Mouse (Mus musculus) myocyte (in vitro differentiated cells): ENCODE measurements around the gene Slc52a3. TPM values are rescaled to one million over a fixed set of nuclear protein-coding genes. Genes with fewer than 3 reads are reported as not detected.

Source experiments
- H3K27me3 ChIP-seq: one replicate; pipeline ENCODE4 v1.6.1; 2011; ENCODE audit not compliant: control insufficient read depth, insufficient read depth, insufficient read length
- H3K36me3 ChIP-seq: one replicate; pipeline ENCODE4 v1.6.1; 2011; ENCODE audit not compliant: control insufficient read depth, insufficient read depth
- H3K4me2 ChIP-seq: one replicate; pipeline ENCODE4 v1.6.1; 2011; ENCODE audit warnings: low read depth, control low read depth
- H3K4me3 ChIP-seq: one replicate; pipeline ENCODE4 v1.5.1; 2011; ENCODE audit warnings: mild to moderate bottlenecking, control low read depth, moderate library complexity
- H3K79me2 ChIP-seq: one replicate; pipeline ENCODE4 v1.6.1; 2011; ENCODE audit not compliant: control insufficient read depth, insufficient read depth
- H3ac ChIP-seq: one replicate; pipeline ENCODE4 v1.6.1; 2011; ENCODE audit not compliant: control insufficient read depth, insufficient read length
- CEBPB ChIP-seq: IDR thresholded peaks from 2 replicates; pipeline ENCODE4 v1.6.1; 2011; ENCODE audit warnings: mild to moderate bottlenecking, moderate library complexity; ENCODE audit not compliant: poor library complexity, insufficient read depth, severe bottlenecking
- E2F4 ChIP-seq: IDR thresholded peaks from one replicate; pipeline ENCODE4 v1.6.1; 2011; ENCODE audit warnings: mild to moderate bottlenecking, control low read depth, moderate library complexity; ENCODE audit not compliant: insufficient read depth
- MAX ChIP-seq: IDR thresholded peaks from one replicate; pipeline ENCODE4 v1.6.1; 2011; ENCODE audit warnings: low read depth, mild to moderate bottlenecking, control low read depth
- MYOD1 ChIP-seq, 3 experiments: IDR thresholded peaks; one replicate each; pipeline ENCODE4 v1.6.1; 2011; ENCODE audit warnings: control low read depth in 2 of 3, low read depth in 2 of 3, mild to moderate bottlenecking in 2 of 3, moderate library complexity in 1 of 3; ENCODE audit not compliant: insufficient read length in 2 of 3, control insufficient read depth in 1 of 3
- MYOG ChIP-seq, 3 experiments: IDR thresholded peaks; one replicate each; pipeline ENCODE4 v1.6.1; 2011; ENCODE audit warnings: control low read depth in 2 of 3, low read depth in 2 of 3, mild to moderate bottlenecking in 2 of 3; ENCODE audit not compliant: insufficient read length in 2 of 3, control insufficient read depth in 1 of 3, insufficient read depth in 1 of 3
- POLR2A ChIP-seq: IDR thresholded peaks from one replicate; pipeline ENCODE4 v1.6.1; 2011; ENCODE audit warnings: low read depth, mild to moderate bottlenecking, control low read depth, moderate library complexity; ENCODE audit not compliant: insufficient read length
- POLR2AphosphoS2 ChIP-seq: IDR thresholded peaks from one replicate; pipeline ENCODE4 v1.6.1; 2011; ENCODE audit warnings: low read depth, control low read depth; ENCODE audit not compliant: insufficient read length
- REST ChIP-seq: IDR thresholded peaks from one replicate; pipeline ENCODE4 v1.6.1; 2011; ENCODE audit warnings: mild to moderate bottlenecking, control low read depth, moderate library complexity; ENCODE audit not compliant: insufficient read depth, insufficient read length
- SRF ChIP-seq: IDR thresholded peaks from one replicate; pipeline ENCODE4 v1.6.1; 2011; ENCODE audit warnings: low read depth; ENCODE audit not compliant: control insufficient read depth, insufficient read length
- TCF12 ChIP-seq: IDR thresholded peaks from one replicate; pipeline ENCODE4 v1.6.1; 2011; ENCODE audit warnings: mild to moderate bottlenecking, control low read depth; ENCODE audit not compliant: poor library complexity, insufficient read depth, severe bottlenecking
- TCF3 ChIP-seq: IDR thresholded peaks from one replicate; pipeline ENCODE4 v1.6.1; 2011; ENCODE audit warnings: low read depth, control low read depth; ENCODE audit not compliant: insufficient read length
- USF1 ChIP-seq: IDR thresholded peaks from one replicate; pipeline ENCODE4 v1.6.1; 2011; ENCODE audit warnings: low read depth, mild to moderate bottlenecking, control low read depth, moderate library complexity
- polyA plus RNA-seq: library from polyadenylated mRNA; unstranded; fragments of >200 nt; fragmentation: generic; extraction: Trizol; gene quantifications from one replicate; pipeline ENCODE4 v1.2.1, GENCODE M21; 2012; ENCODE audit warnings: missing spikeins

Slc52a3 gene
- polyA plus RNA-seq, 1 experiment: 0.02 TPM

DNA sequence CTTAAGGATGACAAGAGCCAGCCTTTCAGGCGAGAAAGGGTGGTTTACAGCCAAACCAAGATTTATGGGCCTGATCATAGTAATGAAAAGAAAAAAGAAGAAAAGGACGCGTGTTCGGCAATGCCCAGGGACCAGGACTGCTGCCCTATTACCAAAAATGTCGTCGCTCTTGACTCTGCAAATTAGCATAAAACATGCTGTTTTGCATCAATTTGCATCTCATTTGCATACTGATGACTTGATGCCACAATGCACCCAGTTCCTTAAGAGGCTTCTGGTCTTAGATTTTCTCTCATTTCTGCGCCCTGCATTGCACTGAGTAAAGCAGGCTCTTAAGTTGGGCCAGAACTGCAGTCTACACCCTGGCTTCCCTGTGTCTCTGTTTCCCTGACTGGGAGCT lies 54.0 kb downstream of the Slc52a3 start:
- H3K4me3 ChIP-seq: no peak overlapping the region
- no peak overlapping the region for H3K4me2 ChIP-seq
- no peak overlapping the region for H3ac ChIP-seq
- H3K36me3 ChIP-seq: no peaks in the 10 kb centered on the region
- H3K79me2 ChIP-seq: no peaks in the 10 kb centered on the region
- H3K27me3 ChIP-seq: peaks cover 69% of the 10 kb centered on the region
- TF ChIP-seq TCF3: no peak
- no peak for TF ChIP-seq REST
- no peak for TF ChIP-seq SRF
- TF ChIP-seq E2F4: no peak
- TF ChIP-seq MAX: no peak
- TF ChIP-seq MYOG (IDR thresholded peaks at IDR 0.05; ENCODE audit: control insufficient read depth in 1 of 3, insufficient read depth in 1 of 3, insufficient read length in 2 of 3, low read depth in 2 of 3): no peak
- no peak for TF ChIP-seq POLR2AphosphoS2
- TF ChIP-seq MYOD1 (IDR thresholded peaks at IDR 0.05; ENCODE audit: control insufficient read depth in 1 of 3, insufficient read length in 2 of 3, low read depth in 2 of 3): no peak
- TF ChIP-seq TCF12: no peak
- no peak for TF ChIP-seq USF1
- no peak for TF ChIP-seq CEBPB
- TF ChIP-seq POLR2A: no peak

DNA sequence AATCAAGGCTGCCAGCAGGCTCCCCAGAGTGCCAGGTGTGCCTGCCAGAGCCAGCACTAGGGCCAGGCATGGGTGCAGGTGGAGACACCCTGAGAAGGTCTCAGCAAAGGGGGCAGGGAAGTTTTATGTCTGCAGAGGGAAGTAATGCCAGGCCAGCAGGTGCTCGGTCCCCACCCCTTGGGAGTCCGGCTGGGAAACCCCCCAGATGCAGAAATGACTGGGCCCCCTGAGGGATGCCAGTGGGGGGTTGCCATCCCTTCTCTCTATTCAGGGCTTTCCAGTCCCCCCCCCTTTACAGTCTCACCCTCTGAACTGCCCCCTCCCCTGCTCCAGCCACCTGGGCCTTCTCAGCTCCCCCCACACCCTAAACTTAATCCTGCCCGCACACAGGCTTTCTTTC lies 55.7 kb downstream of the Slc52a3 start:
- Histone ChIP-seq H3K36me3 (no peaks in the 10 kb centered on the region), H3K4me3 (no peak overlapping the region), H3K79me2 (no peaks in the 10 kb centered on the region), H3K4me2 (no peak overlapping the region), H3K27me3 (peaks cover 85% of the 10 kb centered on the region), H3ac (no peak overlapping the region)
- no peak for TF ChIP-seq POLR2A
- no peak for TF ChIP-seq E2F4
- TF ChIP-seq TCF12: no peak
- TF ChIP-seq POLR2AphosphoS2: no peak

DNA sequence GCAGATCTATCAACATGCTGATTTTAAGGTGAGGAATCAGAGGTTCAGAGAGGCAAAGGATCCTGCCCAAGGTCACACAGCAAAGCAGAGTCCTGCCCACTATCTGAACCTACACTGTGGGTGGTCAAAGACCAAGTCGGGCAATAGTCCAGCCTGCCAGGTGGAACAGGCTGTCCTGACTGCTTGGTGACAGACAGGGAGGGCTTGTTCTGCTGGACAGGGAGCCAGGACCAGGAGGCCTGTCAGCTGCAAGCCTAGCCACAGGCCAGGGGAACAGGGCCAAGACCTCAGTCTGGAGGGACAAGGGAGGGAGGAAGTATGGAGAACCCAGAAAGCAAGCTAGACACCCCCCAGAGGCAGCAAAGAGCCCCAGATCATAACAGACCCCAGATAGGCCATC lies 59.1 kb downstream of the Slc52a3 start:
- H3K79me2 ChIP-seq: no peaks in the 10 kb centered on the region
- no peak overlapping the region for H3ac ChIP-seq
- peaks cover 68% of the 10 kb centered on the region for H3K27me3 ChIP-seq
- no peak for TF ChIP-seq POLR2AphosphoS2
- TF ChIP-seq CEBPB: no peak
- TF ChIP-seq MYOG (IDR thresholded peaks at IDR 0.05; ENCODE audit: control insufficient read depth in 1 of 3, insufficient read depth in 1 of 3, insufficient read length in 2 of 3, low read depth in 2 of 3): no peak
- no peak for TF ChIP-seq MYOD1 (IDR thresholded peaks at IDR 0.05; ENCODE audit: control insufficient read depth in 1 of 3, insufficient read length in 2 of 3, low read depth in 2 of 3)
- no peak for TF ChIP-seq TCF12
- TF ChIP-seq E2F4: no peak
- no peak for TF ChIP-seq USF1
- no peak for TF ChIP-seq MAX
- H3K4me3 ChIP-seq: no peak overlapping the region
- H3K36me3 ChIP-seq: no peaks in the 10 kb centered on the region
- H3K4me2 ChIP-seq: no peak overlapping the region

DNA sequence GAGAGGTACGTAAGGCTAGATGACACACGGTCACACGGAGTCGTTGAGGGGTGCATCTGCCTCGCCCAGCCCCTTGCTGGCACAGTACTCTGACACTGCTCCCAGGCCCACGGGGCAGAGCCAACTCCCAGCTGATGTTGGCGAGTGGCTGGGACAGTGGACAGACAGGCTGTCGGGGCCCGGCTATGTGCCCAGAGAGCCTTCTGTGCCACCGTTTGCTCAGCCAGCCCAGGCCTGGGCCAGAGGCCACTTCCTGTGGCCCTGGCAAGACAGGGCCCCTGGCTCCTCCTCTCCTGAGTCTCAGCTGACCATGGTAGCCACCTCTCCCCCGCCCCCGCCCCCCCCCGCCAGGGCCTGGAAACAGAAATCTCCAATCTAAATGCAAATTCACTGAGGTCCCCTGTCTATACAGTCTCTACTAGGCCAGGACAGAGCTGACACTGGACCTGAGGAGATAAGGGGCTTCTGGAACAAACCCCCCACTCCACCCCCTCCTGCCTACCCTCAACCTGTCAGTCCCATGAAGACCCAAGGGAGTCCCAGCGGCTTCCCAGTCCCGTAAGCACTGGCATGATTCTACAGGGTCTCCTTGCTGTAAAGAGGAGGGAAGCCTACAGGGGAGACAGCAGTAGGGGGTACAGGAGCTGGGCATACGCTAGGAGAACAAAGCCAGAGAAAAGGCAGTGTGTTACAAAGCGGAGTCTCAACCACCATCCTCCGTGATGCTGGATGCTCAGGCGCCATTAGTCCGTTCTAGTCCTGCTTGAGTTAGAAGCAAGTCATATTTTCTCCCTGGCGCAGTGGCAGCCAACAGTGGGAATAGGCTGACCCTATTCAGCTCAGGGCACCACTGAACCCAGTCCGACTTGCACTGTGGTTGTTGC lies 60.3 kb downstream of the Slc52a3 start:
- TF ChIP-seq MYOG (IDR thresholded peaks at IDR 0.05; ENCODE audit: control insufficient read depth in 1 of 3, insufficient read depth in 1 of 3, insufficient read length in 2 of 3, low read depth in 2 of 3) (no peak), POLR2A (no peak), E2F4 (no peak), CEBPB (no peak), MAX (no peak), TCF3 (no peak), SRF (no peak)

DNA sequence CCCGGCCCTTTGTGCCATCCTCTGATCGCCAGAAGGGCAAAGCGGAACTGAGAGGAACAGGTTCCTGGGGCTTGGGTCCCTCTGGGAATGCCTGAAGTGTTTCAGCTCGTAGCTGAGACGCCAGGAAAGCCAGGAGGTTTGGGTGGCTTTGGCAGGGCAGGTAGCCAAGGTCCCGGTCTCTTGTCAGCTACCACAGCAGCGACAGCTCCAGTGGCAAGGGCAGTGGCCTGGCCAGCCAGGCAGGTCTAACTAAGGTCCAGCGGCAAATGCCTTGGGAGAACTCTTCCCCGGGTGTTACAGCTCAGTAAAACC lies 60.9 kb downstream of the Slc52a3 start:
- no peak overlapping the region for H3K4me3 ChIP-seq
- peaks cover 68% of the 10 kb centered on the region for H3K27me3 ChIP-seq
- TF ChIP-seq MYOG (IDR thresholded peaks at IDR 0.05; ENCODE audit: control insufficient read depth in 1 of 3, insufficient read depth in 1 of 3, insufficient read length in 2 of 3, low read depth in 2 of 3): no peak
- TF ChIP-seq REST: no peak
- no peak for TF ChIP-seq E2F4
- no peak for TF ChIP-seq SRF
- TF ChIP-seq USF1: no peak
- TF ChIP-seq CEBPB: no peak
- no peak for TF ChIP-seq POLR2A
- no peak for TF ChIP-seq MAX
- TF ChIP-seq POLR2AphosphoS2: no peak
- no peak for TF ChIP-seq MYOD1 (IDR thresholded peaks at IDR 0.05; ENCODE audit: control insufficient read depth in 1 of 3, insufficient read length in 2 of 3, low read depth in 2 of 3)
- no peak for TF ChIP-seq TCF3
- TF ChIP-seq TCF12: no peak

More for the DNA sequence above, 60.3 kb downstream of the Slc52a3 start:
- H3K4me2 ChIP-seq: no peak overlapping the region
- H3K4me3 ChIP-seq: no peak overlapping the region
- no peaks in the 10 kb centered on the region for H3K36me3 ChIP-seq
- no peaks in the 10 kb centered on the region for H3K79me2 ChIP-seq
- no peak overlapping the region for H3ac ChIP-seq
- H3K27me3 ChIP-seq: peaks cover 68% of the 10 kb centered on the region

More for the DNA sequence above, 60.9 kb downstream of the Slc52a3 start:
- H3K79me2 ChIP-seq: no peaks in the 10 kb centered on the region
- no peak overlapping the region for H3K4me2 ChIP-seq
- no peak overlapping the region for H3ac ChIP-seq
- H3K36me3 ChIP-seq: no peaks in the 10 kb centered on the region

Other genes with a start within 250 kb of the Slc52a3 start
- not detected for gene Rspo4, start 153.6 kb upstream of the Slc52a3 start, polyA plus RNA-seq
- 0.19 TPM for gene Angpt4, start 85.3 kb upstream of the Slc52a3 start, polyA plus RNA-seq
- 21.0 TPM for gene Fam110a, start 16.3 kb upstream of the Slc52a3 start, polyA plus RNA-seq
- not detected for gene Scrt2, start 85.0 kb downstream of the Slc52a3 start, polyA plus RNA-seq
- 21.7 TPM for gene Srxn1, start 109.0 kb downstream of the Slc52a3 start, polyA plus RNA-seq
- not detected for gene Tcf15, start 147.1 kb downstream of the Slc52a3 start, polyA plus RNA-seq
- gene Csnk2a1, start 230.3 kb downstream of the Slc52a3 start, polyA plus RNA-seq: 47.5 TPM